Mouse (Mus musculus) kidney, adult 2 months (tissue): ENCODE measurements around the gene Lelp1.

Experiments used
- CTCF ChIP-seq: fragments of 200-500 bp; conservative IDR thresholded peaks from 2 replicates; pipeline ENCODE4 v1.5.1; 2011; ENCODE audit warnings: low read depth, mild to moderate bottlenecking, control low read depth, low read length, moderate library complexity, mixed read lengths; ENCODE audit not compliant: insufficient read depth, insufficient read length
- POLR2A ChIP-seq: fragments of 200-500 bp; IDR thresholded peaks from one replicate; pipeline ENCODE4 v1.6.1; 2011; ENCODE audit warnings: low read depth, low read length, control low read depth

DNA sequence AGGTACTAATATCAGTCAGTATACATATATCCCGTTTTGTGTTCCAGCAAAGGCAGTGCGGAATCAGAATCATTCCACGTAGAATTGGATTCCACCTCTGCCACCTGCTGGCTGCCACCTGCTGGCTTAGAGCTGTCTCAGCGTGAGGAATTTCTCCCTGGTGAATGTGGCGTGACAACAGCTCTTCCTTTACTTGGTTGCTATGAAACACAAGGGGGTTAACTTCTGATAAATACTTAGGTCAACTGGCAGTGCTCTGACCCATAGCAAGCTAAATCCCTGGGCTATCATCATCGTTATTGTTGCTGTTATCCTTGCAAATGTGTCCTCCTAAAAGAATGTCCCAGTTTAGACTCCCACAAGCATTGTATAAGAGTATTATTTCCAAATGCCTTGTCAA, 36.0 kb downstream of the Lelp1 start:
- TF ChIP-seq CTCF (peak; percentile 86), POLR2A (no peak)
